Mouse (Mus musculus) NIH3T3 (cell line): Measurements from ENCODE around the gene Dhx33.

Experiments
- DNase-seq: peaks from one replicate; pipeline ENCODE4 v3.0.0-alpha.2; 2012; ENCODE audit warnings: low read depth

Dhx33 gene

GRCm38 (mm10) chr11:71004316-71004773 lies at the start of gene Dhx33:
TSS of gene Dhx33 (minus strand) at chr11:71004437.
- peak; percentile 98 for DNase-seq

- DNase-seq = peak; percentile 47
Measured at GRCm38 (mm10) chr11:71052554-71052953, 48.3 kb upstream of the Dhx33 start.

- peak; percentile 30 for DNase-seq
Measured at GRCm38 (mm10) chr11:71039526-71040298, 35.5 kb upstream of the Dhx33 start.

GRCm38 (mm10) chr11:71033163-71033761 lies 29.0 kb upstream of the Dhx33 start, which contains the start of gene 6330403K07Rik:
TSS of gene 6330403K07Rik (minus strand) at chr11:71033513.
- DNase-seq = no peak

GRCm38 (mm10) chr11:71032491-71033162 lies 28.4 kb upstream of the Dhx33 start:
- no peak for DNase-seq

- no peak for DNase-seq
Measured at GRCm38 (mm10) chr11:71032070-71032469, 27.8 kb upstream of the Dhx33 start.

- DNase-seq = no peak
Measured at GRCm38 (mm10) chr11:71029403-71030118, 25.3 kb upstream of the Dhx33 start.

GRCm38 (mm10) chr11:71028280-71028679 lies 24.0 kb upstream of the Dhx33 start:
- DNase-seq = no peak

- peak; percentile 99 for DNase-seq
Measured at GRCm38 (mm10) chr11:71019201-71020068, 15.2 kb upstream of the Dhx33 start, which contains the start of the genes Mis12 and Derl2. TSS of gene Mis12 (plus strand) at chr11:71019611. TSS of gene Derl2 (minus strand) at chr11:71019841.

GRCm38 (mm10) chr11:71018416-71019200 lies 14.4 kb upstream of the Dhx33 start:
- DNase-seq = peak; percentile 8

GRCm38 (mm10) chr11:71017051-71017450 lies 12.8 kb upstream of the Dhx33 start:
- no peak for DNase-seq

- no peak for DNase-seq
Measured at GRCm38 (mm10) chr11:71012743-71013142, 8.5 kb upstream of the Dhx33 start.

GRCm38 (mm10) chr11:71008321-71008720 lies 4.1 kb upstream of the Dhx33 start:
- DNase-seq = no peak

GRCm38 (mm10) chr11:71007831-71008230 lies 3.6 kb upstream of the Dhx33 start:
- no peak for DNase-seq

- DNase-seq = no peak
Measured at GRCm38 (mm10) chr11:71007026-71007425, 2.8 kb upstream of the Dhx33 start.

- DNase-seq = peak; percentile 6
Measured at GRCm38 (mm10) chr11:71005046-71005445, 809 bp upstream of the Dhx33 start.

GRCm38 (mm10) chr11:71003611-71004315 lies 474 bp downstream of the Dhx33 start:
- peak; percentile 78 for DNase-seq

- no peak for DNase-seq
Measured at GRCm38 (mm10) chr11:71001167-71001566, 3.1 kb downstream of the Dhx33 start.

GRCm38 (mm10) chr11:70982557-70983228 lies 21.5 kb downstream of the Dhx33 start, which contains the start of gene C1qbp:
TSS of gene C1qbp (minus strand) at chr11:70983026.
- peak; percentile 96 for DNase-seq
